Mouse (Mus musculus) lung, postnatal 25 days (tissue): ENCODE measurements around the gene Chrnb1.
A peak's percentile ranks its signal among the peaks of the same experiment; 100 is the strongest.

Experiments
- DNase-seq: peaks from one replicate; pipeline ENCODE4 v3.0.0; 2022; ENCODE audit warnings: low spot score

The Chrnb1 gene

GRCm38 (mm10) chr11:69774961-69775360 is 20.8 kb downstream of the Chrnb1 start:
- no peak for DNase-seq

GRCm38 (mm10) chr11:69767625-69767909 is 28.2 kb downstream of the Chrnb1 start:
- peak; percentile 59 for DNase-seq

- DNase-seq, result peak; percentile 27
These were observed 28.7 kb downstream of the Chrnb1 start for GRCm38 (mm10) chr11:69766872-69767624.

- DNase-seq, result peak; percentile 72
These were observed 29.6 kb downstream of the Chrnb1 start for GRCm38 (mm10) chr11:69766126-69766609.

- DNase-seq, result peak; percentile 24
These were observed 30.3 kb downstream of the Chrnb1 start, which contains the start of gene Zbtb4 for GRCm38 (mm10) chr11:69765221-69766125. Gene Zbtb4 (plus strand): TSS chr11:69765912.

GRCm38 (mm10) chr11:69763551-69763950 is 32.2 kb downstream of the Chrnb1 start:
- no peak for DNase-seq

- no peak for DNase-seq
These were observed 33.9 kb downstream of the Chrnb1 start, which contains the start of gene Slc35g3 for GRCm38 (mm10) chr11:69761868-69762267. Gene Slc35g3 (minus strand): TSS chr11:69761968.

- DNase-seq, result no peak
These were observed 34.9 kb downstream of the Chrnb1 start for GRCm38 (mm10) chr11:69760901-69761200.

GRCm38 (mm10) chr11:69760160-69760900 is 35.4 kb downstream of the Chrnb1 start:
- no peak for DNase-seq

- peak; percentile 94 for DNase-seq
These were observed 36.6 kb downstream of the Chrnb1 start for GRCm38 (mm10) chr11:69758971-69759721.

GRCm38 (mm10) chr11:69758478-69758970 is 37.2 kb downstream of the Chrnb1 start, which contains the start of gene Polr2a:
Gene Polr2a (minus strand): TSS chr11:69758637.
- peak; percentile 96 for DNase-seq

- DNase-seq, result peak; percentile 96
These were observed 37.7 kb downstream of the Chrnb1 start for GRCm38 (mm10) chr11:69758090-69758456.

- DNase-seq, result no peak
These were observed 38.2 kb downstream of the Chrnb1 start for GRCm38 (mm10) chr11:69757303-69758089.

- DNase-seq, result peak; percentile 72
These were observed 41.0 kb downstream of the Chrnb1 start for GRCm38 (mm10) chr11:69754701-69755100.

- no peak for DNase-seq
These were observed 41.5 kb downstream of the Chrnb1 start for GRCm38 (mm10) chr11:69754233-69754632.

- no peak for DNase-seq
These were observed 43.1 kb downstream of the Chrnb1 start for GRCm38 (mm10) chr11:69752686-69753085.

- no peak for DNase-seq
These were observed 44.1 kb downstream of the Chrnb1 start for GRCm38 (mm10) chr11:69751635-69752034.
